In the genomic region with DNA sequence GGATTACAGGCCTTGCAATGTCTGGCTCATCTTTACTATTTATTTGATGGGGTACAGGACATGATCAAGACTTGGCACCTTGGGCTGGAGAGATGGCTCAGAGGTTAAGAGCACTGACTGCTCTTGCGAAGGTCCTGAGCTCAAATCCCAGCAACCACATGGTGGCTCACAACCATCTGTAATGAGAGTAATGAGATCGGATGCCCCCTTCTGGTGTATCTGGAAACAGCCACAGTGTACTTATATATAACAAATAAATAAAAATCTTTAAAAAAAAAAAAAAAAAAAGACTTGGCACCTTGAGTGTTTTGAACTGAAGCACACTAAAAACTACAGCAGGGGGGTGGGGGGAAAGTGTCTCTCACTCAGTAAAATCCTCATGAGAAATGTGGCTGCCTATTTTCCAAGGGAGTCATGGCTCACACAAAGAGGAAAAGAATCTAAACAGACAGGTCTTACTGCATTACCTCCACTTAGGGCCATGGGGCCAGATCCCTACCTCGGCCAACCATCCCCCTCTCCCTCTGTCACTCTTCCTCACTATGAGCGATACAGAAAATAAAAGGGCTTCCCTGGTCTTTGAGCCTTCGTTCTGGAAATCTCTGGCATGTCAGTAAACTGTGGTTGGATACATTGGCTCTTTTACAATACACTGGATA, we compare ENCODE assay signal across 15 mouse cellular contexts. TPM values are rescaled to one million over a fixed set of nuclear protein-coding genes. Genes with fewer than 3 reads are reported as not detected.
DNase-seq lines count a peak whose midpoint lies in the region; ATAC-seq and TF ChIP-seq lines count a peak whose summit lies in the region.
"Had no signal": no experiment of that assay in that cellular context is flagged by ENCODE, and none has a peak within 500 bp of the region (broad histone marks: within the 10 kb centered on the region; RNA-seq: fewer than 3 reads in every experiment).

No protein-coding gene starts in this region.

- no peak for TF ChIP-seq POLR2A in lung, adult 2 months (IDR thresholded peaks at IDR 0.05; ENCODE audit: borderline replicate concordance, extremely low read depth, low read depth, low read length)

- H3K9ac ChIP-seq in lung, embryonic 16.5 days (ENCODE audit: low read length), result no peak overlapping the region

- ATAC-seq in lung, embryonic 16.5 days (ENCODE audit: low read depth), result 0 out of 2 replicates have a peak, but pooled peaks have one; percentile 31
- 0 out of 2 replicates have a peak, but pooled peaks have one; percentile 7 for ATAC-seq in granulocyte monocyte progenitor cell, adult 5-6 weeks (replicated peaks; ENCODE audit: poor library complexity, severe bottlenecking)
- peak; percentile 47; the same call in 1 of the 2 replicates for ATAC-seq in megakaryocyte progenitor cell, adult 5-6 weeks (replicated peaks; ENCODE audit: poor library complexity)

- TF ChIP-seq CTCF in lung, adult 2 months (IDR thresholded peaks at IDR 0.05; ENCODE audit: insufficient read depth, low read length), result no peak

- whole genome bisulfite sequencing in lung, embryonic 16.5 days, result 23% methylated on average over 5 of the region's 5 CpGs
- WGBS in lung, adult 2 months, result 36% methylated on average over 5 of the region's 5 CpGs

- 0 out of 2 replicates have a peak overlapping the region, but pooled peaks have one; percentile 5 for H3K4me2 ChIP-seq in lung, embryonic 16.5 days (ENCODE audit: low read depth, low read length)

- peaks cover 2% of the 10 kb centered on the region; the same call in 1 of the 2 replicates for H3K4me1 ChIP-seq in lung, embryonic 16.5 days (replicated peaks; ENCODE audit: control insufficient read depth, insufficient read depth, low read length)
- H3K4me1 ChIP-seq in lung, adult 2 months (ENCODE audit: control insufficient read depth, insufficient read depth, low read length), result no peaks in the 10 kb centered on the region

- no peaks in the 10 kb centered on the region for H3K9me3 ChIP-seq in lung, embryonic 16.5 days (ENCODE audit: control insufficient read depth, low read length)

- H3K4me3 ChIP-seq in lung, embryonic 16.5 days (ENCODE audit: low read length), result no peak overlapping the region
- no peak overlapping the region for H3K4me3 ChIP-seq in lung, adult 2 months (replicated peaks; ENCODE audit: extremely low read depth, low read depth, low read length)
- H3K4me3 ChIP-seq: gastrocnemius, adult 2 months; myocyte had no signal

- no peaks in the 10 kb centered on the region for H3K36me3 ChIP-seq in lung, embryonic 16.5 days (ENCODE audit: control insufficient read depth, insufficient read depth, low read length)

- peak; percentile 61 for DNase-seq in heart, adult 11 months
- no peak for DNase-seq in heart, adult 9 months (ENCODE audit: low spot score in 2 of 2)
- no peak for DNase-seq in lung, adult 2 months
- DNase-seq in frontal cortex, postnatal 10 days (ENCODE audit: low spot score in 2 of 2), result no peak
- no peak for DNase-seq in adrenal gland, adult 18-20 months (ENCODE audit: low spot score in 2 of 2)
- DNase-seq: adrenal gland, postnatal 25 days; cerebellum, postnatal 36 days; gastrocnemius, adult 2 months; kidney, adult 8-10 months; right cerebral cortex, adult 18-20 months; thymus, adult 2 months had no signal

- H3K27me3 ChIP-seq in lung, embryonic 16.5 days (ENCODE audit: control insufficient read depth, insufficient read depth, low read depth, low read length), result no peaks in the 10 kb centered on the region

- no peak overlapping the region for H3K27ac ChIP-seq in lung, embryonic 16.5 days (ENCODE audit: low read length)
- H3K27ac ChIP-seq: gastrocnemius, adult 2 months had no signal

RNA-seq across cellular contexts. Expression of a gene that starts 41.3 kb away (rescaled TPM):
- 10.3 and 11.3 TPM in 2 replicates for polyA plus RNA-seq in lung, embryonic 16.5 days (2015; fragmentation: Nextera tagmentation; extraction: Ambion mirVana)
- polyA plus RNA-seq in lung, adult 2 months (2012; rRNA removed), result 2.5 and 5.8 TPM in 2 replicates
- 0.45 and 0.73 TPM in 2 replicates for total RNA-seq in granulocyte monocyte progenitor cell, adult 5-6 weeks (2014; fragmentation: Nextera tagmentation)
- total RNA-seq in granulocyte monocyte progenitor cell, adult 5-6 weeks (2017), result 0.26 TPM in 1 of 2 replicates, not detected in the other
- total RNA-seq in megakaryocyte progenitor cell, adult 5-6 weeks (2015), result not detected in 2 replicates
- total RNA-seq in megakaryocyte progenitor cell, adult 5-6 weeks (2017), result 0.50 TPM in 1 of 2 replicates, not detected in the other
- 10 to 100 TPM; 31.1 to 47.3 TPM for total RNA-seq in adrenal gland, adult 18-20 months (2021)

Comparison
In these comparisons a context has a peak if more than half of its experiments do, and no peak if none do; other contexts are left out.
1. RNA of a gene that starts 41.3 kb away (total RNA-seq): 31.1 to 47.3 TPM in adrenal gland, adult 18-20 months; 0.26 to 0.73 TPM in granulocyte monocyte progenitor cell, adult 5-6 weeks and 0.50 TPM in megakaryocyte progenitor cell, adult 5-6 weeks; every median in the first group is over 10 times any median in the second.
2. Peak in every context shown above with its lines, with median percentiles within 50 percentile points of each other: ATAC-seq.